Mouse (Mus musculus): Measurements from ENCODE around the gene S100pbp.

The S100pbp gene

GRCm38 (mm10) chr4:129151276-129151811, 38.2 kb downstream of the S100pbp start:
- DNase-seq (ENCODE audit: low spot score in 2 of 2) = no peak

DNA sequence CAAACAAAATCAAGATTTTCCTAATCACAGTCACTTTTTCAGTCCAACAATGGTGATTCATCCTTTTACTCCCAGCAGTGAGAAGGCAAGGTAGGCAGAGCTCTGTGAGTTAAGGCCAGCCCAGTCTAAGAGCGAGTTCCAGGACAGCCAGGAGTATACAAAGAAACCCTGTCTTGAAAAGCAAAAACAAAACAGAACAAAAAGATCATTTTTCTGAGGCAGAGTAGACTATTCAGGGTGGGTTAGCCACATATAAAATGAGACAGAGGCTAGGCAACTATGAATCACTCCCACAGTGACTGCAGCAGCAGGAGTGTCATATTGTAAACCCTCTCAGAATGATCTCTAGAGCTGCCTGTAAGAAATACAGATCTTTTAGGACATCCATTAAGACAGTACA, 40.2 kb downstream of the S100pbp start:
- DNase-seq (ENCODE audit: low spot score in 2 of 2) = no peak

DNA sequence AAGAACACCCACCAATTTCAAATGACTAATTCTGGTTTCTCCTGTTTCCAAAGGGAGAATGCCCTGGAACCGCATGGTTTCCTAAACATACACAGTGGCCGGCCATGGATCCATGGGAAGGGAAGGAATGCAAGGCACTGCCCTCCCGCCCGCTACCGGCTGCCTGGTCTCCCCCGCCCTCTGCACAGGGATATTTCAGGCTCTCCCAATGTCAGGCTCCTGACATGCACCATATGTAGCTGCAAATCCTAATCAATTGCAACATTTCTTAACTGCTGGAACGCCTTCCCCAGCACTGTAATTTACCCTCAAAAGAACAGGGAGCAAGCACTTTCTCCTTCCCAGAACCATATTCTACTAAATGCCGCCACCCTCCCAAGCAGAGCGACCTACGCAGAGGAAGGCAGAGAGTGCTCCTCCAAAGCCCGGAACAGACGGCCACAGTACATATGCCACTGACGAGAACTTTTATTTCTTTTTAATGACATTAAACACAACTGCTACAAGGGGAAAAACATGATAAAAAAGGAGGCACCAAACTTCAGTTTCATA, 41.9 kb downstream of the S100pbp start:
- DNase-seq (ENCODE audit: low spot score in 2 of 2) = no peak

- no peak for DNase-seq (ENCODE audit: low spot score in 2 of 2)
These were observed 43.1 kb downstream of the S100pbp start for GRCm38 (mm10) chr4:129146392-129146791.

GRCm38 (mm10) chr4:129145943-129146342, 43.6 kb downstream of the S100pbp start:
- no peak for DNase-seq (ENCODE audit: low spot score in 2 of 2)

DNA sequence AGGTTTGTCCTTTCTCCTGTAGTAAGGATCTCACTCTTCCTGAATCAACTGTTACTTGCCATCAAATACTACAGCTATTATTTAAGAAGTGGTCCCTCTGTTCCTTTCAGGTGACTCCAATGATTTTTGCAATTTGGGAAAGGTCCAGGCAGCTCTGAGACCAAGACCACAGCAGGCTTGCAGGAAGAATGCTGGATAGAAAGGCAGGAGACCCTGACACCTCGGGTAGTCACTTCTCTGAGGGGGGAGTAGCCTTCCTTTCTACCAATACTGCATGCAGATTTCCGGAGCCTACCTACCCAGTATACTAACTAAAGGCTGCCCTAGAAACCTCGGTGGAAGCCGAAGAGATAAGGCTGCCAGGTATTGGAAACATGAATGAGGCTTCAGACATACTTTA, 44.1 kb downstream of the S100pbp start:
- no peak for DNase-seq (ENCODE audit: low spot score in 2 of 2)

GRCm38 (mm10) chr4:129144401-129145367, 44.8 kb downstream of the S100pbp start:
- no peak for DNase-seq (ENCODE audit: low spot score in 2 of 2)

DNA sequence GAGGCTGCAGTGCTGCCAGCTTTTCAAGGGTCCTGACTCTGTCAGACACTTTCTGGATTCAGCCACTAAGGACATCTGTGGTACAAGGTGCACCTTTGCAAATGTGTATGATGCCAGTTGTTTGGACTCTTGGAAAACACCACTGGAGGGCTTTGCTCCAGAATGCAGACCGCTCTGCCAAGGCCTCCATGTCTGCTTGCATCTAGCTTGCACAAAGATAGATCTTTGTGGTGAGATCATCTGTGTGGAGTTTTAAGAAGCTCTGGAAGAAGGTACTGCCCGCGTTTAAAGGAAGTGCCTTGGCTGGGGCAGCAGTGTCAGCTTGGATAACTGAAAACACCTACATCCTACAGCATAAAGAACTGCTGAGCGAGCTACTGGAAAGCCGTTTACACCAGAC, 46.0 kb downstream of the S100pbp start:
- no peak for DNase-seq (ENCODE audit: low spot score in 2 of 2)

- DNase-seq (ENCODE audit: low spot score in 2 of 2) = no peak
These were observed 47.0 kb downstream of the S100pbp start for GRCm38 (mm10) chr4:129142439-129143045.

DNA sequence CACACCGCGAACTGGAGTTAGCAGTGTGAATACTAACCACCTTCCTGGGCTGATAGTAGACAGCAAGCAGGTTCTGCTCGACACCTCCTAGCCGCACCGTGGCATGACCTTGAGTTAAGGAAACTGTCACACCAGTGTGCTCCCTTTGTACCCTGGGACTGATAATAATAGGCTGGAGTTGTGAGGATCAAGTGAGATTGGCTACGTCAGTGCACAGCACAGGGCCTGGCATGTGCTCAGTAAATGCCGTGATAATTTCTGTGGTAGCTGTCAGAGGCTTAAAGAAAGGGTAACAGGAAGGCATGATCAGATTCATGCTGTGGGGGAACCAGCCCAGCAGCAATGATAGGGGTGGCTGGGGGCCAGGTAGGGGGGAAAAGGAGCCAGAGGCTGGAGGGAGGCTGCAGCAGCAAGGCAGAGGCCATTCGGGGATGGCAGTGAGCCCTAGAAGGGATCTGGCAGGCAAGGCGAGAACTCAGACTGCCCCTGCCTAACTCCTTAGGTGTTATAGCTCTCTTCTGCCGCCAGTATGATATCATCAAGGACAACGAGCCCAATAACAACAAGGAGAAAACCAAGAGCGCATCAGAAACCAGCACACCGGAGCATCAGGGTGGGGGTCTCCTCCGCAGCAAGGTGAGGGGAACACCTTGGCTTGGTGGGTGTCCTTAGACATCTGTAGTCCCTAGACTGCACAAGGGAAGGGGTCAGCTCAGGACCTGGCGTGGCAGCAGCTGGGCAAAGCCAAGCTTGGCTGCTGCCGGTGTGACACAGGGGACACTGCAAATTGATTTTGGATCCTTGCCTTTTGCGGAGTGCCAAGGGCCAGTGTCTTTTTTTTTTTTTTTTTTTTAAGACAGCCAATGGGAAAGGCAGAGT, 47.7 kb downstream of the S100pbp start:
- no peak for DNase-seq (ENCODE audit: low spot score in 2 of 2)

GRCm38 (mm10) chr4:129140808-129141207, 48.7 kb downstream of the S100pbp start:
- DNase-seq (ENCODE audit: low spot score in 2 of 2) = no peak

DNA sequence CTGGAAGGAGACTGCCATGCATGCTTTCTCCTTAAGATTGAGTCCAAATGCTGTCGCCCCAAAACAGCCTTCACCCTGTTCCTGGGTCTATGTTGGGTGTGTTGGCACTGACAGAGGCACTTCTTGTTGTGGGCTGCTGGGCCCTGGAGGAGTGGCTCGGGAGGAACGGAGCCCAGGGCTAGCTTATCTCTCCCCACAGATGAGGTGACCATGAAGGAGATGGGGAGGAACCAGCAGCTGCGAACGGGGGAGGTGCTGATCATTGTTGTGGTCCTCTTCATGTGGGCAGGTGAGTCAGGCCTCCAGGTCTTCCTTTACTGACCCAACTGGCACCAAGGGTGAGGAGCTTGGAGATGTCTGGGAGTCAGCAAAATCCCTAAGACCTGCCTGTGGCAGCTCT, 49.9 kb downstream of the S100pbp start:
- DNase-seq (ENCODE audit: low spot score in 2 of 2) = no peak

DNA sequence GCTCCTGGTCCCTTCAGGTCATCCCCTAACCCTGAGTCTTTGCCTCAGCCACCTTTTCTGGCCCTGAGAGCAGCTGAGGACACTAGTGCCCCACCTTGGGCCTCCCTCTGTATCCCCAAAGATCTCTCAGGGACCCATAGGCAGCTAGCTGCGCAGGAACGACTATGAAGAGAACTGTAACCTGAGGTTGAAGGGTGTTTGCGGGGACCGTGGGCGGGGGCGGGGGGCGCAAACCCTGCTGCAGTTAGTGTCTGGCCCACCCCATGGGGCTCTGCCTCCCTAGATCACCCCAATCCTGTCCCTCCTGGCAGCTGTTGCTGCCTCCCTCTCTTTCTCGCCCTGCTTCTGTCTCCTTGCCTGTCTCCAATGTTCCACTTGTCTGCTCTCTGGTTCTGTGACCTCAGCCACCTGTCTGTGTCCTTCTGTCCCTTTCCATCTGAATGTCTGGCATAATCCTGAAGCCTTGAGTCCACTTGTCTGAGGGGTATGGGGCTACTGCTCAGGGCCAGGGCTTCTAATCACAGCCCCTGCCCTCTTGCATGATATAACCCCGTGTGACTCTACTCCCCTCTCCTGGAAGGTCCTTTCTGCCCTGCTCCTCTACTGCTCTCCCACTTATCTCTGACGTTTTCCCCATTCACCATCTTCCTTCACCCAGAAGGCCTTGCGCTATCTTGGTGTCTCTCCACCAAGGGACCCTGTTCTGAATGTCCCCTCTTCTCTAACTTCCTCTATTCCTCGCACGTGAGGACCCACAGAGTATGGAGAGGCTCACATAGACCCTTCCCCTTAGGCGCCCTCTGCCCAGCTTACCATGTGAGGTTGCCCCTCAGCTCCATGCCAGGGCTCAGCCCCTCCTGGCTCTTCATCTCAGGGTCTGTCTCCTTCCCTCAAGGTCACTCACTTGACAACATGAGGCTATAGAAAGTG, 51.9 kb downstream of the S100pbp start:
- no peak for DNase-seq (ENCODE audit: low spot score in 2 of 2)

- DNase-seq (ENCODE audit: low spot score in 2 of 2) = no peak
These were observed 52.7 kb downstream of the S100pbp start, which contains the start of gene Fndc5 for GRCm38 (mm10) chr4:129136579-129137391. TSS of gene Fndc5 (plus strand) at chr4:129136999.

DNA sequence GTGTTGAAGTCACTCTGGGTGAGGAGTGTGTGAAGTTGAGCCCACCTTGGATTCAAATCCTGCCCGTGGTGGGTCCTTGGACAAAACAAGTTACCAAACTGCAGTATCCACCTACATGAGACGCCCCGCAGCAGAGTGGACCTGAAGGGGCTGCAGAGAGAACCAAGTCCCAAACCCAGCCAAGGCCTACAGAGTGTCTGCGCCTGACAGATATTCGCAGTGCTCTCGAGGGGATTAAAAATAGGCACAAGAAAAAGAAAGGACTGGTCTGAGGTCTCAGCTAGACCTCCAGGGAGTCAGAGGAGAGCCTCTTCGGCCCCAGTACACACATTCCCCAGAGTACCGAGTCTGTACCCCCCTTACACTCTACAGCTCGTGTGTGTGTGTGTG, 53.3 kb downstream of the S100pbp start:
- DNase-seq (ENCODE audit: low spot score in 2 of 2) = no peak

DNA sequence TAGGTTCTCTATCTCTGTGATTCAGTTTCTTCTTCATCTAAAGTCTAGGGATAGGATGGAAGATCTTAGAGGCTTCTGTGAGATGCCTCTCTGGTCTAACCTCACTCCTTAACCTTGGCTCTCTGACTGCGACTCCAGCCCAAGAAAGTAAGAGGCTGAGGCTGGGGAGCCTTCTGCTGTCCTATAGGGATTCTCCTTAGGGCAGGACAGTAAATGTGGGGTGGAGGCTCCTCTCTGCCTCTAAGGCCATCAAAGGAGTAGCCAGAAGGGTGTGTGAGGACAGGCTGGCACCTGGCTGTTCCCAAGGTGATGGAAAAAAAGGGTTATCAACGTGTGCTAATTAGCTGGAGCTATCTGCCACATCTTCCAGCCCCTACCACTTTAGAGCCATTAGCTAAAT, 53.9 kb downstream of the S100pbp start:
- no peak for DNase-seq (ENCODE audit: low spot score in 2 of 2)

- peak; percentile 41 to 68 for DNase-seq (ENCODE audit: low spot score in 2 of 2)
These were observed 54.5 kb downstream of the S100pbp start for GRCm38 (mm10) chr4:129134799-129135585.

DNA sequence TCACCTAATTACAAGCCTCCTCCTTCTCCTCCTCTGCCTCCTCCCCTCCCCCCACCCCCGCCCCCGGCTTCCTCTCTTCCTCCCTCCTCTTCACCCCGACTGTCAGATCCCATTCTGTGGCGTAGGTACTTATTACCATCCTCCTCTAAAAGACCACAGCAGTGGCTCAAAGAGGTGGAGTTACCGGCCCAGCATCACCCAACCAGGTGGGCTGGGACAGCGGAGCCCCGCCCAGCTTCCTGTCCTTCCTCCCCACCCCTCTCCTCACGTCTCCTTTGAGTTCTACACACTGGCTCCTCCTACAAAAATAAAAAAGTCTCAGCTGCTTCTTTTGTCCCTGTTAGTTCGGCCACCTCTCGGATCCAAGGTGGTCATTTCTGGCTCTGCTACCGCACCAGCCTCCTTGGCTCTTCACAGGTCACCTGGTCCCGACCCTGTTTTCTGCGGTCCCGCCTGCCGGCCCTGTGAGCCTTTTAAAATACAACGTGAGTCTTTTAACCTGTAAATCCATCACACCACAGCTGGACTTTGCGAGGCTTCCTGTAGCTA, 58.7 kb downstream of the S100pbp start:
- no peak for DNase-seq (ENCODE audit: low spot score in 2 of 2)

Data from spleen, postnatal 14 days (tissue).